Mouse (Mus musculus) kidney, embryonic 16.5 days (tissue): ENCODE data around the gene Mxi1. TPM values are rescaled to one million over a fixed set of nuclear protein-coding genes. Genes with fewer than 3 reads are reported as not detected.

Source experiments
- ATAC-seq: fragments of 200-750 bp; cut with Nextera tagmentation; 2 replicates; pipeline ENCODE4 v1.8.0; 2017; ENCODE audit warnings: moderate TSS enrichment; ENCODE audit not compliant: low FRiP score, low TSS enrichment
- H3K27ac ChIP-seq: fragments of 300-500 bp; sonication (generic); 2 replicates; pipeline ENCODE4 v1.5.1; 2014; ENCODE audit warnings: low read length
- H3K27me3 ChIP-seq: fragments of 300-500 bp; sonication (generic); 2 replicates; pipeline ENCODE4 v1.6.1; 2014; ENCODE audit warnings: low read length, control low read depth, mixed read lengths; ENCODE audit not compliant: insufficient read depth
- H3K36me3 ChIP-seq: fragments of 300-500 bp; sonication (generic); 2 replicates; pipeline ENCODE4 v1.6.1; 2014; ENCODE audit warnings: low read length, control low read depth, mixed read lengths; ENCODE audit not compliant: insufficient read depth
- H3K4me1 ChIP-seq: fragments of 300-500 bp; sonication (generic); 2 replicates; pipeline ENCODE4 v1.6.1; 2014; ENCODE audit warnings: low read length, control low read depth, mixed read lengths; ENCODE audit not compliant: insufficient read depth
- H3K4me2 ChIP-seq: fragments of 300-500 bp; sonication (generic); replicated peaks from 2 replicates; pipeline ENCODE4 v1.6.1; 2014; ENCODE audit warnings: low read depth, low read length
- H3K4me3 ChIP-seq: fragments of 300-500 bp; sonication (generic); 2 replicates; pipeline ENCODE4 v1.5.1; 2014; ENCODE audit warnings: mild to moderate bottlenecking, low read length
- H3K9ac ChIP-seq: fragments of 300-500 bp; sonication (generic); replicated peaks from 2 replicates; pipeline ENCODE4 v1.6.1; 2014; ENCODE audit warnings: low read length
- H3K9me3 ChIP-seq: fragments of 300-500 bp; sonication (generic); 2 replicates; pipeline ENCODE4 v1.6.1; 2016; ENCODE audit warnings: low read length, control low read depth
- WGBS: fragments of 180-500 bp; shearing (Covaris S2); extraction: QIAGEN DNeasy Blood & Tissue Kit; methylation state at CpG from one replicate; pipeline ENCODE4 v1.1.7; 2014; 5-methylcytosine and 5-hydroxymethylcytosine counted together
- polyA plus RNA-seq: library from polyadenylated mRNA; unstranded; fragments of >200 nt; fragmentation: Nextera tagmentation; extraction: Ambion mirVana; gene quantifications from 2 replicates; pipeline ENCODE4 v1.2.1, GENCODE M21; 2015

The Mxi1 gene
- polyA plus RNA-seq, 1 experiment from 2014 or later = 32.1 TPM

DNA sequence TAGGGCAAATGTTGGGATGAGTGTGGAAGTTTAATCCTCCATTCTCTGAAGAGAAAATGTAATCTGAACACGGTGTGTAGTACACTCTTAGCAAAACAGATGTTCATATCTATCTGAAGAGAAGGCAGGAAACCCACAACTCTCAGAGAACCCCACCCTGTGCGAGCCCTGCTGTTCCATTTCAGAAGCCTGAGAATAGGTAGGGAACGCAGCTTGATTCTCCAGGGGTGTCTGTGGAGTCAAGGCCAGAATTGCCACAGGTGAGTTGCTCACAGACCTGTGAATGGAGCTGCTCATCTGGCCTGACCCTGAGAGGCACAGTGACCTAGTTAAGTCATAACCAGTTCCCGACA lies 10.5 kb upstream of the Mxi1 start:
- H3K4me3 ChIP-seq = no peak overlapping the region
- no peaks in the 10 kb centered on the region for H3K9me3 ChIP-seq
- WGBS = 85% methylated on average over 4 of the region's 4 CpGs
- no peak for ATAC-seq
- no peaks in the 10 kb centered on the region for H3K4me1 ChIP-seq
- H3K36me3 ChIP-seq = no peaks in the 10 kb centered on the region
- no peak overlapping the region for H3K9ac ChIP-seq
- no peaks in the 10 kb centered on the region for H3K27me3 ChIP-seq
- no peak overlapping the region for H3K4me2 ChIP-seq
- no peak overlapping the region for H3K27ac ChIP-seq

GRCm38 (mm10) chr19:53303382-53303781 lies 6.9 kb upstream of the Mxi1 start:
- H3K27me3 ChIP-seq = no peaks in the 10 kb centered on the region
- 90% methylated on average over 7 of the region's 7 CpGs for WGBS
- H3K9ac ChIP-seq = no peak overlapping the region
- no peaks in the 10 kb centered on the region for H3K36me3 ChIP-seq
- H3K4me3 ChIP-seq = no peak overlapping the region
- H3K4me2 ChIP-seq = no peak overlapping the region
- no peak for ATAC-seq
- no peaks in the 10 kb centered on the region for H3K9me3 ChIP-seq
- peaks cover 4% of the 10 kb centered on the region; the same call in 1 of the 2 replicates for H3K4me1 ChIP-seq
- no peak overlapping the region for H3K27ac ChIP-seq

GRCm38 (mm10) chr19:53305621-53306020 lies 4.7 kb upstream of the Mxi1 start:
- 84% methylated on average over 8 of the region's 8 CpGs for WGBS
- Histone ChIP-seq H3K9ac (no peak overlapping the region), H3K9me3 (no peaks in the 10 kb centered on the region), H3K4me2 (no peak overlapping the region), H3K4me1 (peaks cover 12% of the 10 kb centered on the region), H3K4me3 (no peak overlapping the region), H3K27ac (no peak overlapping the region), H3K36me3 (no peaks in the 10 kb centered on the region), H3K27me3 (no peaks in the 10 kb centered on the region)
- no peak for ATAC-seq

GRCm38 (mm10) chr19:53306706-53307105 lies 3.6 kb upstream of the Mxi1 start:
- Histone ChIP-seq H3K4me2 (peak overlapping the region; percentile 16; the same call in 1 of the 2 replicates), H3K27me3 (no peaks in the 10 kb centered on the region), H3K36me3 (no peaks in the 10 kb centered on the region), H3K4me1 (peaks cover 12% of the 10 kb centered on the region), H3K27ac (peak overlapping the region; percentile 41; the same call in 1 of the 2 replicates), H3K9ac (no peak overlapping the region), H3K9me3 (no peaks in the 10 kb centered on the region), H3K4me3 (no peak overlapping the region)
- WGBS = 43% methylated on average over 11 of the region's 11 CpGs
- ATAC-seq = no peak

DNA sequence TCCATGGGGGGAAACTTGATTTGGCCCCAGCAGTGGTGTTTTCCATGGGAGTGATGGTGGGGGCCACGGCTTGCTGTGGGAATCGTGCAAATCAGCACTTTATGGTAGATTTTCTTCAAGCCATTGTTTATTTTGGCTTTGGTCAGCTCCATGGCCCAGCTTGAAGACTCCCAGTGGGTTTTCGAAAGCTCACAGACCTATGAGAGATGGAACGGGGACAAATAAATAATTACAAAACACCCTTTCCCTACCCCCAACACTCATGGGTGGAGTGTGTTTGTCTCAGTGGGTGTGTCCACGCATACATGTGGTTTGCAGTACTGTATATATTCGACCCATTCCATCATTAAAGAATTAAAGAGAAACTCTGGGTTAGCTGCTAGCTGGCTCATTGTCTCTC lies 3.1 kb upstream of the Mxi1 start:
- ATAC-seq = no peak
- peak overlapping the region; percentile 16 for H3K4me2 ChIP-seq

GRCm38 (mm10) chr19:53309631-53310030 lies 687 bp upstream of the Mxi1 start:
- no peak overlapping the region for H3K9ac ChIP-seq
- H3K4me3 ChIP-seq = no peak overlapping the region
- 31% methylated on average over 4 of the region's 4 CpGs for WGBS
- H3K36me3 ChIP-seq = no peaks in the 10 kb centered on the region
- no peaks in the 10 kb centered on the region for H3K9me3 ChIP-seq
- no peak overlapping the region for H3K27ac ChIP-seq
- H3K27me3 ChIP-seq = no peaks in the 10 kb centered on the region
- ATAC-seq = no peak
- no peak overlapping the region for H3K4me2 ChIP-seq
- peaks cover 16% of the 10 kb centered on the region for H3K4me1 ChIP-seq

More for the DNA sequence above, 3.1 kb upstream of the Mxi1 start:
- peaks cover 12% of the 10 kb centered on the region for H3K4me1 ChIP-seq
- H3K36me3 ChIP-seq = no peaks in the 10 kb centered on the region
- no peaks in the 10 kb centered on the region for H3K9me3 ChIP-seq
- no peaks in the 10 kb centered on the region for H3K27me3 ChIP-seq
- no peak overlapping the region for H3K9ac ChIP-seq
- H3K4me3 ChIP-seq = no peak overlapping the region
- H3K27ac ChIP-seq = peak overlapping the region; percentile 41; the same call in 1 of the 2 replicates
- 50% methylated on average over 6 of the region's 6 CpGs for WGBS

DNA sequence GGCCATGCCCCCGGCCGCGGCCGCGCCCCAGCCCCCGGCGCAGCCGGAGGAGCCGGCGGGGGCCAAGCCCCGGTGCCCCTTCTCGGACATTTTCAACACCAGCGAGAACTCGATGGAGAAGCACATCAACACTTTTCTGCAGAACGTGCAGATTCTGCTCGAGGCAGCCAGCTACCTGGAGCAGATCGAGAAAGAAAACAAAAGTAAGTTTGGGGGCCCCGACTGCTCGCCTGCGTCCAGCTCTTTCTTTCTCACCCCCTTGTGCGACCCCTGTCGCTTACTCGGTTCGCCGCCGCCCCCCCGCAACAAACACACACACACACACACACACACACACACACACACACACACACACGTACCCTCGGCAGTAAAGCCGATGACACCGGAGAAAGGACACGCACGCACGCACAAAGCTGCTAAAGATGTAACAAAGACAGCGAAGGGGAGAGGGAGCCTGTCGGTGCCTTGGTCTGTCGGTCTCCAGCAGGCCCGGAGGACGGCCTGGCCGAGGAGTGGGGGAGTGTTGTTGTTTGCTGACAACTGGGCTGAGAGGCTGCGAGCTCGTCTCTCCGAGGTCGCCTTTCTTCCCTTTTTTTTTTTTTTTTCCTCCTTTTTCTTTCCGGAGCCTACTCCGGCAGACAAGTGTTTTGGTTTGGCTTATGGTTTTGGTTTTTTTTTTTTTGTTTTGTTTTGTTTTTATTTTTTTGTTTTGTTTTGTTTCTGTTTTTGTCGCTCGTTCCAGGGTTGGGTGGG lies 629 bp downstream of the Mxi1 start:
- H3K9ac ChIP-seq = peak overlapping the region; percentile 88
- peak overlapping the region; percentile 97 for H3K4me2 ChIP-seq
- ATAC-seq = no peak
- H3K27me3 ChIP-seq = no peaks in the 10 kb centered on the region
- no peaks in the 10 kb centered on the region for H3K9me3 ChIP-seq
- no peaks in the 10 kb centered on the region for H3K36me3 ChIP-seq
- peaks cover 25% of the 10 kb centered on the region for H3K4me1 ChIP-seq
- H3K4me3 ChIP-seq = peak overlapping the region; percentile 93
- peak overlapping the region; percentile 97 for H3K27ac ChIP-seq
- under 1% methylated on average over 47 of the region's 48 CpGs for WGBS

- peaks cover 25% of the 10 kb centered on the region for H3K4me1 ChIP-seq
- ATAC-seq = no peak
- H3K4me2 ChIP-seq = peak overlapping the region; percentile 97
- H3K27me3 ChIP-seq = no peaks in the 10 kb centered on the region
- peak overlapping the region; percentile 97 for H3K27ac ChIP-seq
- no peaks in the 10 kb centered on the region for H3K36me3 ChIP-seq
- H3K4me3 ChIP-seq = peak overlapping the region; percentile 93
- WGBS = under 1% methylated on average over 37 of the region's 37 CpGs
- peak overlapping the region; percentile 88 for H3K9ac ChIP-seq
- H3K9me3 ChIP-seq = no peaks in the 10 kb centered on the region
Measured at GRCm38 (mm10) chr19:53311524-53312335, 1.4 kb downstream of the Mxi1 start.

DNA sequence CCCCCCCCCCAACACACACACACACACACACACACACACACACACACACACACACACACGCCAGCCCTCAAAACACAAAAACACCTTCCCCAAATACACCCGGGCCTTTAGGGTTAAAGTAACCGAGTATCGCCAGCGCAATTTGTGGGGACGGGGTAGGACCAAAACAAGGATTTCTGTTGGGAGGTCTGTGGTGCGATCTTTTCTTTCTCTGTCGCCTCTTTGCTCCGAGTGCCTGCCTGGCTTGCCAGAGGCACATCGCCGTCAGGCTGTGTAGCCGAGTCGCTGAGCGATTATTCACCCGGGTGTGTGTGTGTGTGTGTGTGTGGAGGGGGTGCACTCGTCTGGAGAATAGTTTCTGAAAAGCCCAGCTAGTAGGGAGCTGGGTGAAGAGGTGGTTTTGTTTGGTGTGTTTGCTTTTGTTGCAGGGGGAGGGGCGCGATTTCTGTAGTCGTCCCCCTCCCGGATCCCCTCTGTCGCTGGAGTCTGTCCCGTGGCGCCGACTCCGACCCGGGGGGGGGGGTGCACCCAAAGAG lies 2.1 kb downstream of the Mxi1 start:
- Histone ChIP-seq H3K36me3 (no peaks in the 10 kb centered on the region), H3K27ac (peak overlapping the region; percentile 97), H3K4me1 (peaks cover 21% of the 10 kb centered on the region), H3K4me2 (peak overlapping the region; percentile 97), H3K9me3 (no peaks in the 10 kb centered on the region), H3K27me3 (no peaks in the 10 kb centered on the region), H3K9ac (peak overlapping the region; percentile 88), H3K4me3 (peak overlapping the region; percentile 93)
- ATAC-seq = no peak
- 0% methylated on average over 26 of the region's 26 CpGs for WGBS
